Mouse (Mus musculus) kidney, embryonic 16.5 days (tissue): Measurements from ENCODE around the gene Slco3a1. TPM values are rescaled to one million over a fixed set of nuclear protein-coding genes. Genes with fewer than 3 reads are reported as not detected.
A peak's percentile ranks its signal among the peaks of the same experiment; 100 is the strongest.

ENCODE experiments used
- ATAC-seq: fragments of 200-750 bp; cut with Nextera tagmentation; 2 replicates; pipeline ENCODE4 v1.8.0; 2017; ENCODE audit warnings: moderate TSS enrichment; ENCODE audit not compliant: low FRiP score, low TSS enrichment
- H3K27ac ChIP-seq: fragments of 300-500 bp; sonication (generic); 2 replicates; pipeline ENCODE4 v1.5.1; 2014; ENCODE audit warnings: low read length
- H3K27me3 ChIP-seq: fragments of 300-500 bp; sonication (generic); 2 replicates; pipeline ENCODE4 v1.6.1; 2014; ENCODE audit warnings: low read length, control low read depth, mixed read lengths; ENCODE audit not compliant: insufficient read depth
- H3K36me3 ChIP-seq: fragments of 300-500 bp; sonication (generic); 2 replicates; pipeline ENCODE4 v1.6.1; 2014; ENCODE audit warnings: low read length, control low read depth, mixed read lengths; ENCODE audit not compliant: insufficient read depth
- H3K4me1 ChIP-seq: fragments of 300-500 bp; sonication (generic); 2 replicates; pipeline ENCODE4 v1.6.1; 2014; ENCODE audit warnings: low read length, control low read depth, mixed read lengths; ENCODE audit not compliant: insufficient read depth
- H3K4me2 ChIP-seq: fragments of 300-500 bp; sonication (generic); replicated peaks from 2 replicates; pipeline ENCODE4 v1.6.1; 2014; ENCODE audit warnings: low read depth, low read length
- H3K4me3 ChIP-seq: fragments of 300-500 bp; sonication (generic); 2 replicates; pipeline ENCODE4 v1.5.1; 2014; ENCODE audit warnings: mild to moderate bottlenecking, low read length
- H3K9ac ChIP-seq: fragments of 300-500 bp; sonication (generic); replicated peaks from 2 replicates; pipeline ENCODE4 v1.6.1; 2014; ENCODE audit warnings: low read length
- H3K9me3 ChIP-seq: fragments of 300-500 bp; sonication (generic); 2 replicates; pipeline ENCODE4 v1.6.1; 2016; ENCODE audit warnings: low read length, control low read depth
- WGBS: fragments of 180-500 bp; shearing (Covaris S2); extraction: QIAGEN DNeasy Blood & Tissue Kit; methylation state at CpG from one replicate; pipeline ENCODE4 v1.1.7; 2014; 5-methylcytosine and 5-hydroxymethylcytosine counted together
- polyA plus RNA-seq: library from polyadenylated mRNA; unstranded; fragments of >200 nt; fragmentation: Nextera tagmentation; extraction: Ambion mirVana; gene quantifications from 2 replicates; pipeline ENCODE4 v1.2.1, GENCODE M21; 2015

The Slco3a1 gene
- polyA plus RNA-seq, 1 experiment from 2014 or later = 20.8 TPM

GRCm38 (mm10) chr7:74427135-74427534, 127.4 kb downstream of the Slco3a1 start:
- WGBS = 36% methylated on average over 1 of the region's 1 CpGs
- H3K27me3 ChIP-seq = no peaks in the 10 kb centered on the region
- no peak overlapping the region for H3K9ac ChIP-seq
- H3K4me1 ChIP-seq = peaks cover 35% of the 10 kb centered on the region
- no peak overlapping the region for H3K27ac ChIP-seq
- H3K36me3 ChIP-seq = no peaks in the 10 kb centered on the region
- no peaks in the 10 kb centered on the region for H3K9me3 ChIP-seq
- H3K4me3 ChIP-seq = no peak overlapping the region
- H3K4me2 ChIP-seq = no peak overlapping the region
- ATAC-seq = no peak

- Histone ChIP-seq H3K4me2 (no peak overlapping the region), H3K27me3 (no peaks in the 10 kb centered on the region), H3K4me1 (peaks cover 39% of the 10 kb centered on the region), H3K9me3 (no peaks in the 10 kb centered on the region), H3K9ac (no peak overlapping the region), H3K36me3 (no peaks in the 10 kb centered on the region), H3K4me3 (no peak overlapping the region), H3K27ac (no peak overlapping the region)
- WGBS = 93% methylated on average over 1 of the region's 1 CpGs
- ATAC-seq = no peak
These were observed 128.6 kb downstream of the Slco3a1 start for GRCm38 (mm10) chr7:74425941-74426340.

- H3K4me2 ChIP-seq = no peak overlapping the region
- 18% methylated on average over 9 of the region's 9 CpGs for WGBS
- peaks cover 39% of the 10 kb centered on the region for H3K4me1 ChIP-seq
- no peak overlapping the region for H3K9ac ChIP-seq
- peak; percentile 89 for ATAC-seq
- H3K36me3 ChIP-seq = no peaks in the 10 kb centered on the region
- H3K27ac ChIP-seq = peak overlapping the region; percentile 71
- no peaks in the 10 kb centered on the region for H3K9me3 ChIP-seq
- no peak overlapping the region for H3K4me3 ChIP-seq
- no peaks in the 10 kb centered on the region for H3K27me3 ChIP-seq
These were observed 130.4 kb downstream of the Slco3a1 start for GRCm38 (mm10) chr7:74423928-74424850.

GRCm38 (mm10) chr7:74423316-74423715, 131.3 kb downstream of the Slco3a1 start:
- H3K4me3 ChIP-seq = no peak overlapping the region
- no peak overlapping the region for H3K4me2 ChIP-seq
- no peak for ATAC-seq
- no peaks in the 10 kb centered on the region for H3K36me3 ChIP-seq
- H3K4me1 ChIP-seq = peaks cover 39% of the 10 kb centered on the region
- H3K9ac ChIP-seq = no peak overlapping the region
- H3K27me3 ChIP-seq = no peaks in the 10 kb centered on the region
- WGBS = 63% methylated on average over 3 of the region's 3 CpGs
- no peaks in the 10 kb centered on the region for H3K9me3 ChIP-seq
- H3K27ac ChIP-seq = peak overlapping the region; percentile 71

GRCm38 (mm10) chr7:74422731-74423130, 131.8 kb downstream of the Slco3a1 start:
- H3K9me3 ChIP-seq = no peaks in the 10 kb centered on the region
- no peak overlapping the region for H3K9ac ChIP-seq
- 95% methylated on average over 2 of the region's 2 CpGs for WGBS
- H3K27me3 ChIP-seq = no peaks in the 10 kb centered on the region
- no peak overlapping the region for H3K4me2 ChIP-seq
- no peak for ATAC-seq
- no peak overlapping the region for H3K27ac ChIP-seq
- H3K4me3 ChIP-seq = no peak overlapping the region
- H3K36me3 ChIP-seq = no peaks in the 10 kb centered on the region
- peaks cover 39% of the 10 kb centered on the region for H3K4me1 ChIP-seq

- no peak for ATAC-seq
- no peak overlapping the region for H3K4me3 ChIP-seq
- H3K4me2 ChIP-seq = no peak overlapping the region
- no peaks in the 10 kb centered on the region for H3K9me3 ChIP-seq
- H3K9ac ChIP-seq = no peak overlapping the region
- H3K36me3 ChIP-seq = no peaks in the 10 kb centered on the region
- H3K4me1 ChIP-seq = peaks cover 39% of the 10 kb centered on the region
- H3K27ac ChIP-seq = no peak overlapping the region; the same call in 1 of the 2 replicates
- H3K27me3 ChIP-seq = no peaks in the 10 kb centered on the region
- 66% methylated on average over 13 of the region's 13 CpGs for WGBS
These were observed 132.6 kb downstream of the Slco3a1 start for GRCm38 (mm10) chr7:74422002-74422401.

- H3K9me3 ChIP-seq = no peaks in the 10 kb centered on the region
- peaks cover 39% of the 10 kb centered on the region for H3K4me1 ChIP-seq
- H3K27ac ChIP-seq = no peak overlapping the region; the same call in 1 of the 2 replicates
- no peak overlapping the region for H3K9ac ChIP-seq
- H3K4me2 ChIP-seq = no peak overlapping the region
- H3K27me3 ChIP-seq = no peaks in the 10 kb centered on the region
- H3K36me3 ChIP-seq = no peaks in the 10 kb centered on the region
- no peak for ATAC-seq
- H3K4me3 ChIP-seq = no peak overlapping the region
- 89% methylated on average over 2 of the region's 2 CpGs for WGBS
These were observed 133.0 kb downstream of the Slco3a1 start for GRCm38 (mm10) chr7:74421591-74421990.

- Histone ChIP-seq H3K27me3 (no peaks in the 10 kb centered on the region), H3K4me1 (peaks cover 29% of the 10 kb centered on the region), H3K27ac (no peak overlapping the region), H3K36me3 (no peaks in the 10 kb centered on the region), H3K4me2 (no peak overlapping the region), H3K9ac (no peak overlapping the region), H3K9me3 (no peaks in the 10 kb centered on the region), H3K4me3 (no peak overlapping the region)
- no peak for ATAC-seq
- WGBS = 80% methylated on average over 4 of the region's 4 CpGs
These were observed 134.9 kb downstream of the Slco3a1 start for GRCm38 (mm10) chr7:74419706-74420105.

- Histone ChIP-seq H3K27ac (no peak overlapping the region), H3K9ac (no peak overlapping the region), H3K9me3 (no peaks in the 10 kb centered on the region), H3K4me1 (peaks cover 10% of the 10 kb centered on the region; the same call in 1 of the 2 replicates), H3K36me3 (no peaks in the 10 kb centered on the region), H3K27me3 (no peaks in the 10 kb centered on the region), H3K4me3 (no peak overlapping the region), H3K4me2 (no peak overlapping the region)
- ATAC-seq = peak; percentile 40; the same call in 1 of the 2 replicates
- 22% methylated on average over 6 of the region's 6 CpGs for WGBS
These were observed 137.6 kb downstream of the Slco3a1 start for GRCm38 (mm10) chr7:74417009-74417408.

- Histone ChIP-seq H3K9ac (no peak overlapping the region), H3K9me3 (no peaks in the 10 kb centered on the region), H3K4me1 (peaks cover 7% of the 10 kb centered on the region; the same call in 1 of the 2 replicates), H3K4me2 (no peak overlapping the region), H3K27me3 (no peaks in the 10 kb centered on the region), H3K36me3 (no peaks in the 10 kb centered on the region), H3K4me3 (no peak overlapping the region), H3K27ac (no peak overlapping the region)
- 94% methylated on average over 6 of the region's 6 CpGs for WGBS
- ATAC-seq = no peak
These were observed 139.3 kb downstream of the Slco3a1 start for GRCm38 (mm10) chr7:74415241-74415640.
